Mouse (Mus musculus) heart, postnatal 25 days (tissue): ENCODE measurements at regions not wholly inside any gene's neighbourhood (a gene's known extent, or its start where the extent isn't known, plus 50 kb on each side); places are given as distances from the start of the nearest gene placed in this dataset.

Experiments
- DNase-seq: peaks from one replicate; pipeline ENCODE4 v3.0.0; 2022; ENCODE audit warnings: low spot score
- intact Hi-C: fragments of 180-260 bp; cut with DNase I; formaldehyde crosslinking; loops from one replicate; pipeline ENCODE4 v1.15.1; 2025

DNA sequence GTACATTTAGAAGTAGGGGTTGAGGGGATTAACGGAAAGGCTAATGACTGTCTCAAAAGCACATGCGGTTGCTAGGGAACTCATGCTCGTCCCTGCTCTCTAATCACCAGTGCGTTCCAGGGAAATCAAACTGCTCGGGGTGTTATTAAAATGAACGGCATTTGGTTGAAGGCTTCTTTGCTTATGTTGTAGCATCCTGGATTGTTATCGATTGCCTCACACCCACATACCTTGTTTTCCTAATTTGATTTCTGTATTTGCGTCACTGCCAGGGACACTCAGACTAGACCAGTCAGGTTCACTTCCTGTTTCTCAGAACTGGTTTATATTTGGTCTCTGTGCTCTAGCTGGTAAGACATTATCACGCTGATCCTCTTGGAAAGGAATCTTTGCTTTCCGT is 177.0 kb upstream of the Mkln1 start:
- DNase-seq = no peak
- intact Hi-C loops = loop anchor here (5.0 kb wide), 1 partner anchor 61 kb away; no protein-coding TSS in a partner anchor

DNA sequence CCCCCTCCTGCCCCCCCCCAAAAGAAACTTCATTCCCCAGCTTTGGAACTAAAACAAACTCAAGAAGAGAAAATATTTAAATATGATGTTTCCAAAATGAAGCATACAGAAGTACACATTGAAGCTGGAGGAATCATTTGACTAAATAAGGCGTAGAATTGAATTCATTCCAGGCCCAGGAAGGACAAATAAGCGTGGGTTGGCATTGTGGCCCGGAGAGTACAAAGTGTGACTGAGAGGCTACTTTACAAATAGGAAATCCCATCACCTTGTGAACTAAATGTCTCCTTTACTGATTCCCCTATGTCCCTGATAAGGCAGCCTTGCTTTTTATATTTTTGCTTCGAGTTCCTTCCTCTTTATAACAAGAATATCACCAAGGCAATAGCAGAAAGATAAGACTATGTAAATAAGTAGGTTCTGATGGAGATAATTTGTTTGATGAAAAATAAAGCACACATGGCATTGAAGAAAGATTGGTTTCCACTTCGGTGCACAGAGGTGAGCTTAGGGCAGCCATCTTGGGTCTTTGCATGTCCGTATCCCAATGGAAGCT is 176.4 kb upstream of the Mkln1 start:
- intact Hi-C loops = loop anchor here (5.0 kb wide), 1 partner anchor 60 kb away; no protein-coding TSS in a partner anchor
- DNase-seq = no peak

DNA sequence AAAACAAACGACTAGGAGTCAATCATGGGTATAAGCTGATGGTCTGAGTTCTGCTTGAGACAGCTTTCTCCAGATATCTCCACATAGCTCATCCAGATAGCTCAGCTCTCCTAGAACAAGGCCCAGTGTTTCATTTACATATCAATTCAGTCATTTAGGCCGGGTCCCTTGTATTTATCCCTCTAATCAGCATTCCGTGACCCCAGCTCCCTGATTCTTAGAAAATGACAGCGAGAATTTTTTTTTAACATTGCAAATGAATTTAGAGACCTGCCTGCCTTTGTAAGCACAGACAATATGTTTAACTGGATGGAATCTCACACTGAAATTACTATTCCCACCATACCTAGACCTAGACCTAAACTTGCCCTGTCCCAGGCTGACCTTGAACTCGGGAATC is 171.1 kb upstream of the Mkln1 start:
- no peak for DNase-seq
- intact Hi-C loops = no loop called here

DNA sequence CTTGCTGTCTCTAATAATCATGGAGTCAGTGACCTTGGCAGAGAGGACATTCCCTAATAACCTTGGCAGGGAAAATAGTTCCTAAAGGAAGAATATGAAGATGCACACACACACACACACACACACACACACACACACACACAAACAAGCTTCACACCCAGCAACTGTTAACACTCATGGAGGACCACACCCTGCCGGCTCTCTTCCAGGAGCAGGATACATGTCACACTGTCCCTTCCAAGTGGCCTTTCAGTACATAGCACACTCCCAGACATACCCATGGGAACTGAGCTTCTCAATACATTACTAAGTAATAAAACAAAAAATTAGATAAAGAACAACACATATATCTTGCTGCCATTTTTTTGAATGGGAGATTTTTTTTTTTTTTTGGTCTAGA is 170.5 kb upstream of the Mkln1 start:
- intact Hi-C loops = no loop called here
- DNase-seq = no peak

- intact Hi-C loops = no loop called here
- no peak for DNase-seq
Observed at GRCm38 (mm10) chr6:31231821-31232220, 166.7 kb upstream of the Mkln1 start.

- DNase-seq = no peak
- intact Hi-C loops = no loop called here
Observed at GRCm38 (mm10) chr6:31233252-31233993, 165.1 kb upstream of the Mkln1 start.

DNA sequence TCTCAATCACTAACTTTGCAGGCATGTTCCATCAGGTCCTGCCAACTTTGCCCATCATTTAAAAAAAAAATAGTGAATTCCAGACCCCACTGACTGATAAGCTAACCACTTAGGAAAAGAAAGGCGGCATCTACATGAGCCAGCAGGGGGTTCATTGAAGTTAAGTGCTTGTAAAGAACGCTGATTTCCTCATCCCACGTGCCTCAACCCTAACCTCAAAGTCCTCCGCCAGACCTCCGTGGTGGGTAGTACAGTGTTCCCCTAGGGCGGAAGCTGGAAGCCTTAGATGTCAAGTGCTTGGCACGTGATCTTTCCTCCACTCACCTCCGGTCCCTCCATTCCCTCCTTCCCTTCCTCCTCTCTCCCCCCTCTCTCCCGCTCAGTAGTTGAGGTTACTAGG is 158.5 kb upstream of the Mkln1 start:
- intact Hi-C loops = no loop called here
- no peak for DNase-seq

DNA sequence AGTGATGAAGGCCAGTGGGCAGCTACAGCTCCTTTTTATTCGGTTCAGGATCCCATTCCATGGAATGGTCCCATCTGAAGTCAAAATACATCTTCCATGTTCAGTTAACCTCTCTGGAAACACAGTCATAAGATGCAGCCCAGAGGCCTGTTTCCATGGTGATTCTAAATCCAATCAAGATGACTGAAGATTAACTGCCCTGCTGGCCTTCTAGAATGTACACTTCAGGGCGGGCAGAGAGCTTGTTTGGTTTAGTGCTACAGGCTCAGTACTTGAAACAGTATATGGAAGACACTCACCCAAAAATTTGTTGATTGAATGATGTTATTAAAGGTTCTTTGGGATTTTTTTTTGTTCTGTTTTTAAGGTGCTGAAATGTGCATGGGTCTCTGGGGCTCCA is 148.0 kb upstream of the Mkln1 start:
- intact Hi-C loops = no loop called here
- DNase-seq = no peak

DNA sequence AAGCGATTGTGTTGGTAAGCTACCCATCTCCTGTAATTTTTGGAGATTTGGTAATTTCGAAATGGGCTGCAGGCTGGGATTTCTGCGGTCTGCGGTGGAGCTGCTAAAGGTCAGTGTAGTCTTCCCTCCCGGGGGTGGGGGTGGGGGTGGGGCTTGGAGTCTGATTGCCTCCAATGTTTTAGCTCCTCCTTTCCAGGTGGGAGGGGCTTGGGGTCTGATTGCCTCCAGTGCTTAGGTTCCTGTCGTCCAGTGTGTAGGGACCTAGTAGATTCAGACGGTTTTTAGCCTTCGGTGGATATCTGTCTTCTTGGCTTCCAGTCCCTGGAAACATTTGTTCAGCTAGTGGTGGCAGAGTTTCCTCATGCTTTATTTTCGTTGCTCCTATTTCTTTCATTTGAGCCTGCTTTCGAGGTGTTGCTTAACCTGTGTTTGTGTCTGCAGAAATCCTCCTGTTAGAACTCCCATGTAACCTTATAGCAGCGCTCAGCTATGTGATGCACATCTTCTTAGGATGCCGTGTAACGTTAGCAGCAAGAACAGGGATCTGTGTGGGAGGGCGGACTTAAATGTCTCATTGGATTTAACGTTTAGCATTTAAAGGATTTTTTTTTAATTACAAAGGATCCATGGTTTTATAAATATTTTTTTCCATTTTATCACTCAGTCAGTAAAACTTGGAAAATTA is 145.1 kb upstream of the Mkln1 start:
- no peak for DNase-seq
- intact Hi-C loops = no loop called here

- DNase-seq = no peak
- intact Hi-C loops = no loop called here
Observed at GRCm38 (mm10) chr6:31260645-31261345, 137.7 kb upstream of the Mkln1 start.

DNA sequence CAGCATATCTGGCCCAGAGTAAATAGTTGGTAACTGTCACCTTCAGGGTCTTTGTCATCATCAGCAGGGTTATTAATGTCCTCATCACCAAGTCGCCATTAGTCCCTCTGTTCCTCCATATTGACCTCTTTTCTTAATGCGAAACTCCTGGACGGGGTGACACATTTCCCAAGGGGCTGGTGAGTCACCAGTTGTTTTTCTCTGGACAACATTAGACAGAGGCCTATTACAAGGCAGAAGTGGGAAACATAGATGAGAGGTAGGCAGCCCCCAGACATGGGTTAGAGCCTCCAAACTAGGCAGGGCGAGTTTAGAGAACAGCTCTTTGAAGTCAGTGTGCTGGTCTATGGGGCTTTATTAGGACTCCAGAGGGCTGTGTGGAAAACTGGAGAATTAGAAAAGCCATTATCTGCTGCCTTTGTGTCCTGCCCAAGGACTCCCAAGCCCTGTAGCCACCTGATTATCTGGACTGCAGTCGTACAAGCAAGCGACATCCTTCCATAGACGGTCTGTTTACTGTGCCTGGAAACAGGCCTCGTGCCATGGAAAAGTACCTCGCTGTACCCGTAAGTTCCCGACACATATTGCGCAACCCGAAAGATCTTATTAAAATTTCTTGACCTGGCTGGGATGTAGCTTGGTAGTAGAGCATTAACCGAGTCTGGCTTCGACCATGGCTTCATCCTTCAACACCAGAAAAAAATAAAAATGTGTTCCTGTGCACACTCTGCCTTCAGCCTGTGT is 136.6 kb upstream of the Mkln1 start:
- intact Hi-C loops = no loop called here
- no peak for DNase-seq

DNA sequence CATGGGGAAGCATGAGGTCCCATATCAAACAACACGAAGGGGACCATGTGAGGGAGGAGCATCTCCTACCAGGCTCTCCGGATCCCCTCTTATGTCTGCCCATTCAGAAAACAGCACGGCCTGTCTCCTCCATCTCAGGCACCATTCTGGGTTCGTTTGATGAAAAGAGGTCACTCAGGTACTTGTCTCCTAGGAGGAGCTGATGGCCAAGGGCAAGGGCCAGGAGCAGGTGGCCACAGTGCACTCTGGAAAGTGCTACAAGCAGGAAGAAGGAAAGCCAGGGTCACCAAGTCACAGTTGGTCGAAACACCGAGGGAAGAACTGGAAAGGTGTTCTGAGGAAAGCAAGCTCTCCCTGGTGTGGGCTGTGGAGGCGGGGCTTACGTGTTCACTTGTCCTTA is 135.9 kb upstream of the Mkln1 start:
- no peak for DNase-seq
- intact Hi-C loops = no loop called here

DNA sequence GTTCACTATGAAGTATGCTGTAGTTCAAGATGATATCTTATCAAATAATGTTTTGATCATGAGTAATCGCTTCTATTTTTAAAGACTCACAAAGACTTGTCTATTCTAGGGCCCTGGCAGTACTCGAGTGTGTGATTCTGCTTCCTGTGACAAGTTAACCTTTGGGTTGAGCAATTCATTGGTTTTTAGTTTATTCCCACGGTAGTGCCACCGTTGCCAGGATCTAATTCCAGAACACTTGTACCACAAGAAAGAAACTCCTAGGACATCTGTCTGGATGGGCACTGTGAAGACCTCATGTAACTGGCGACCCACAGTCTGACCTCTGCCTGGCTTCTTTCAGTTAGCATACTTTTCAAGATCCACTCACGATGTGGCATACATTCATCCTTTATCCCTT is 134.7 kb upstream of the Mkln1 start:
- no peak for DNase-seq

DNA sequence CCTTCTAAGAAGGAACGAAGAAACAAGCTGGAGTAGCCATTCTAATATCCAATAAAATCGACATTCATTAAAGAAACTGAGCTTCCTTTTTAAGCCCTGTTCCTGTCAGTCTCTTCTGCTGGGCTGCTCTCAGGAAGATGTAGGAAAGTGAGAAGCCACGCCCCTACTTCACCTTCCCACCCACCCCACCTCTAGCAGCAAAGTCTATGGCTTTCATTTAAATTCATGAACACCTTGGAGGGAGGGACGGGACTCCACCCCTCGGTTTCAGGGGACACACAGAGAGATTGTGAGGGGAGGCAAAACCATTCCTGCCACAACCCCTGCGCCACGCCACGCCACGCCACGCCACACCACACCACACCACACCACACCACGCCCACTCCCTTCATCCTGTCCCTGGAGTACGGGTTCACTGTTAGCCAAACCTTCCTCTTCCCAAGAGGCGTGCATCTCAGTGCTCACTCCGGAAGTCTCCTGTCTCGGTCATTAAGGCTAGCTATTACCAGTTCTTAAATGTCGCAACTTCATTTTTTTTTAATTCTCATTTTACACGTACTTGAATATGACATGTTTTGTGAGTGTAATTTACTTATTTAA is 132.0 kb upstream of the Mkln1 start:
- intact Hi-C loops = no loop called here
- DNase-seq = no peak

More for the DNA sequence above, 134.7 kb upstream of the Mkln1 start:
- intact Hi-C loops = no loop called here

DNA sequence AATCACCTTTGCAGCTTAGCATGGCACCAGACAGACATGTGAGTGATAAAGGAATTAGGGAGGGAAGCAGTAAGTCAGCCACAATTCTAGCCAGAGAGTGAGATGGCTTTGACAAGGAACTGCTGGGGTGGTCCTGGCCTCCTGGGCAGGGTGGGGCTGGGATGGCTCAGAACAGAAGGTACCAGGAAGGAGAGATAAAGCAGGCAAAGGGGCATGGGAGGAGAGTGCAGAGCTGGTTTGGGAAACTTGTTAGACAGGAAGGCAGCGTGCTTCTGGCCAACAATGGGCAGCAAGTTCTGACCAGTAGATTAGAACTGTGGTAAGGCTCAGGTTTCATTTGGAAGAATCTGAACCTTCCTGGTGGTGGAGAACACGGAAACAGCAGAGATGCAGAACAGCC is 130.5 kb upstream of the Mkln1 start:
- no peak for DNase-seq
- intact Hi-C loops = no loop called here

DNA sequence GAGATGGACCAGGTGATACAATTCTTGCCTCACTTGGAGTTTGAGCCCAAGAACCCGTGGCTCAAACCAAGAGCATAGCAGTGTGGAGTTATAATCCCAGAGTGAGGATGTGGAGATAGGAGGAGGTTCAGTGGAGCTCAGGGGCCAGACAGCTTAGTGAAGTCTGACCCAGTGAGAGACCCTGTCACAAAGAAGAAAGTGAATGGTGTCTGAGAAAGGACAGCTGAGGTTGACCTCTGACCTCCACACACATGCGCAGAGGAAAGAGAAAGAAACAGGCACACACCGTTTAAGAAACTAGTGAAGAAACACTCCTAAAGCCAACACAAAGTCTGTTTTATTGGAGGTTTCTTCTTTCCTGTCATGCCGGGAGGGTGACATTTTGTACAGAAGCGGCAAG is 124.7 kb upstream of the Mkln1 start:
- no peak for DNase-seq
- intact Hi-C loops = no loop called here

- intact Hi-C loops = no loop called here
- DNase-seq = no peak
Observed at GRCm38 (mm10) chr6:31274236-31274635, 124.3 kb upstream of the Mkln1 start.

GRCm38 (mm10) chr6:31277792-31278191 is 120.7 kb upstream of the Mkln1 start:
- intact Hi-C loops = no loop called here
- no peak for DNase-seq

DNA sequence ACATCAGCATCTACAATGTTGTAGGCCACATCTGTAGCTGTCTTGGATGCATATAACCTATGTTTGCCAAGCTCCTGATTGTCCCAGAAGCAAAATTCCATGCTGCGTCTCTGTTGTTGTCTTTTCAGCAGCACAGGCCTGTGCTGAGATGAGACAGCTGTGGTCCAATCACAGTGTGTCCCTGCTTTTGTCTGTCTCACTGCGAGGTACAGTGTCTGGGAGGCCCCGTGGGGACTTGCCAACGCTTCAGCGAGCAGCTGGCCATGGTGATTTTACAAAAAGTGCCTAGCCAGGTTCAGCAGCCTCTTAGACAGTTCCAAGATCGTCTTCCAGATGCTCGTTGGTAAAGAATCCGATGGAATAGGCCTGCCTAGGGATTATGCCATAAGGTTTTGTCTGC is 114.6 kb upstream of the Mkln1 start:
- intact Hi-C loops = loop anchor here (2.0 to 5.0 kb wide), 2 partner anchors 33 to 62 kb away; no protein-coding TSS in a partner anchor
- DNase-seq = no peak

DNA sequence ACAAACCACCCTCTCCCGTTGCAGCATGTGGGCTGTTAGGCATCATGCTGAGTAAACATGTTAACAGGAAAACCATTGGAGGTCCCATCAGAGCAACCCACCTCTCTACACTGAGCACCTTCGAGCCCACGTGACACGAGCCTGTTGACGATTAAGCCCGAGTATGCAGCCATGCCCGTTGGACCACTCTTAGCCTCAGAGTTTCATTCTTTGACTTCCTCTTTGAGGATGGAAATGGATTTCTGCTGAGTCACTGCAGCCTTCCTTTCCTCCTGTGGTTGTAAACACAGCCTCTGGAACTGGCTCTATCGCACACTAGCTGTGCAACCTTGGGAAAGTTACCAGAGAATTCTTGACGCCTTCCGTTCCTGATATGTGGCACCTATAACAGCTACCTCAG is 114.1 kb upstream of the Mkln1 start:
- intact Hi-C loops = loop anchor here (2.0 to 5.0 kb wide), 2 partner anchors 32 to 62 kb away; no protein-coding TSS in a partner anchor
- no peak for DNase-seq
